ENCODE assay signal across 28 mouse cellular contexts in the genomic region with DNA sequence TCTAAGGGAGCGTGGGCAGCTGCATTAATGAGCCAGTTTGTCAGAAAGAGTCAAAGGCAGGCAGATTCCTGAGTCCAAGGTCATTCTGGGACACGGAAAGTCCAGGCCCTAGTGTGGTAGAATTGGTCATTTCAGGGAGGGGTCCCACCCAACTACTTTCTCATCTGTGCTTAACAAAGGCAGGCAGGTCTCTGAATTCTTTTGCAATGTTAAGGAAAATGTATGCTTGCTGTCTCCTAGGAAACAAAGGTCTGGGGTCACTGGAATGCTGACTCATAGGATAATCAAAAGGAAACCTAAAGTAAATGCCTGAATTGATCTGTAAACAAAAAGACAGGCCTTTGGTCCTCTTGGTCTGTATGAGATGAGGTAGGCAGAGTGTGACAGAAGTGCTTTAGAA. TPM values are rescaled to one million over a fixed set of nuclear protein-coding genes. Genes with fewer than 3 reads are reported as not detected.
DNase-seq lines count a peak whose midpoint lies in the region; ATAC-seq lines count a peak whose summit lies in the region.
"Had no signal": no experiment of that assay in that cellular context is flagged by ENCODE, and none has a peak within 500 bp of the region (broad histone marks: within the 10 kb centered on the region; RNA-seq: fewer than 3 reads in every experiment).

No protein-coding gene starts in this region.

- no peaks in the 10 kb centered on the region; the same call in 1 of the 2 replicates for H3K4me1 ChIP-seq in liver, embryonic 16.5 days (ENCODE audit: control insufficient read depth, low read depth, low read length)
- H3K4me1 ChIP-seq in liver, embryonic 12.5 days = no peaks in the 10 kb centered on the region
- H3K4me1 ChIP-seq in stomach, embryonic 15.5 days = no peaks in the 10 kb centered on the region; the same call in 1 of the 2 replicates

- 40% methylated on average over 2 of the region's 2 CpGs for WGBS in liver, embryonic 16.5 days (ENCODE audit: insufficient replicate concordance)
- WGBS in liver, embryonic 12.5 days (ENCODE audit: insufficient replicate concordance) = 60% methylated on average over 2 of the region's 2 CpGs
- WGBS in stomach, embryonic 15.5 days = 44% methylated on average over 2 of the region's 2 CpGs

- ATAC-seq in liver, embryonic 16.5 days (ENCODE audit: low read depth) = 0 out of 2 replicates have a peak, but pooled peaks have one; percentile 13
- no peak for ATAC-seq in liver, embryonic 12.5 days
- peak; percentile 35; the same call in 1 of the 2 replicates for ATAC-seq in stomach, embryonic 15.5 days (ENCODE audit: insufficient read depth, low FRiP score, low read depth)
- ATAC-seq: forebrain, embryonic 16.5 days; midbrain, embryonic 13.5 days had no signal

- no peak overlapping the region for H3K9ac ChIP-seq in liver, embryonic 16.5 days (ENCODE audit: low read depth, low read length)
- no peak overlapping the region for H3K9ac ChIP-seq in liver, embryonic 12.5 days
- no peak overlapping the region for H3K9ac ChIP-seq in stomach, embryonic 15.5 days
- H3K9ac ChIP-seq: liver, embryonic 14.5 days; midbrain, embryonic 13.5 days had no signal

- H3K9me3 ChIP-seq in liver, embryonic 16.5 days (replicated peaks; ENCODE audit: control insufficient read depth, low read length) = no peaks in the 10 kb centered on the region
- H3K9me3 ChIP-seq in liver, embryonic 12.5 days (replicated peaks) = no peaks in the 10 kb centered on the region; the same call in 1 of the 2 replicates
- no peaks in the 10 kb centered on the region for H3K9me3 ChIP-seq in stomach, embryonic 15.5 days
- H3K9me3 ChIP-seq: midbrain, embryonic 13.5 days had no signal

- H3K27me3 ChIP-seq in liver, embryonic 16.5 days (ENCODE audit: control insufficient read depth, insufficient read depth, low read depth, low read length) = no peaks in the 10 kb centered on the region
- H3K27me3 ChIP-seq in liver, embryonic 12.5 days (replicated peaks) = 0 out of 2 replicates have a peak, but pooled peaks cover 3% of the 10 kb centered on the region
- no peaks in the 10 kb centered on the region for H3K27me3 ChIP-seq in stomach, embryonic 15.5 days (replicated peaks)
- H3K27me3 ChIP-seq: CH12.LX; midbrain, embryonic 13.5 days had no signal

- DNase-seq in ES-CJ7 (ENCODE audit: low read depth, low spot score) (peak; percentile 84), ZHBTc4 (ENCODE audit: low read depth, low spot score) (peak; percentile 87)
- no peak for DNase-seq in urinary bladder, postnatal 4 days (ENCODE audit: low spot score in 2 of 2)
- DNase-seq in neural tube, embryonic 10.5 days (ENCODE audit: extremely low spot score, low spot score) = no peak
- DNase-seq in gastrocnemius, postnatal 10 days = no peak
- DNase-seq: adrenal gland, adult 2 months; B cell, adult 2 months; cerebellum, adult 11-12 months; cerebellum, postnatal 25 days; gastrocnemius, postnatal 14 days; heart, adult 11 months; kidney, adult 18-20 months; layer of hippocampus, adult 9-11 months; lung, postnatal 10 days; right cerebral cortex, postnatal 25 days; spleen, adult 18-20 months; thymus, postnatal 25 days had no signal

- H3K4me2 ChIP-seq in liver, embryonic 16.5 days (ENCODE audit: low read depth, low read length) = no peak overlapping the region
- no peak overlapping the region for H3K4me2 ChIP-seq in liver, embryonic 12.5 days
- no peak overlapping the region for H3K4me2 ChIP-seq in stomach, embryonic 15.5 days
- H3K4me2 ChIP-seq: heart, embryonic 11.5 days; midbrain, embryonic 13.5 days had no signal

- no peak overlapping the region for H3K27ac ChIP-seq in liver, embryonic 16.5 days (ENCODE audit: low read length)
- H3K27ac ChIP-seq in liver, embryonic 12.5 days = no peak overlapping the region
- no peak overlapping the region for H3K27ac ChIP-seq in stomach, embryonic 15.5 days
- H3K27ac ChIP-seq: embryonic facial prominence, embryonic 10.5 days; forebrain, embryonic 10.5 days; kidney, postnatal 0 days; liver, embryonic 14.5 days; midbrain, embryonic 13.5 days had no signal

- no peaks in the 10 kb centered on the region for H3K36me3 ChIP-seq in liver, embryonic 16.5 days (ENCODE audit: control insufficient read depth, insufficient read depth)
- no peaks in the 10 kb centered on the region for H3K36me3 ChIP-seq in liver, embryonic 12.5 days
- no peaks in the 10 kb centered on the region for H3K36me3 ChIP-seq in stomach, embryonic 15.5 days

- H3K4me3 ChIP-seq in liver, embryonic 16.5 days (ENCODE audit: low read depth, low read length) = no peak overlapping the region
- no peak overlapping the region for H3K4me3 ChIP-seq in liver, embryonic 12.5 days
- H3K4me3 ChIP-seq in stomach, embryonic 15.5 days (replicated peaks) = no peak overlapping the region
- H3K4me3 ChIP-seq: embryonic facial prominence, embryonic 10.5 days; forebrain, embryonic 10.5 days; midbrain, embryonic 13.5 days had no signal

RNA-seq across cellular contexts. Expression of a gene that starts 13.0 kb away (rescaled TPM):
- 30.9 and 31.2 TPM in 2 replicates for polyA plus RNA-seq in liver, embryonic 16.5 days (2015; fragmentation: Nextera tagmentation; extraction: Ambion mirVana)
- polyA plus RNA-seq in liver, embryonic 12.5 days (2016; fragmentation: Nextera tagmentation; extraction: Ambion mirVana) = 66.6 and 68.0 TPM in 2 replicates
- 56.3 and 61.1 TPM in 2 replicates for polyA plus RNA-seq in stomach, embryonic 15.5 days (2015; fragmentation: Nextera tagmentation; extraction: Ambion mirVana)
- total RNA-seq in gastrocnemius, postnatal 10 days (2021) = 1 to 10 TPM; 7.4 to 9.1 TPM

Comparison
In these comparisons a context has a peak if more than half of its experiments do, and no peak if none do; other contexts are left out.
1. DNase-seq: peak in ES-CJ7 (single experiment) and ZHBTc4 (single experiment); none in urinary bladder, postnatal 4 days (0 of 2), neural tube, embryonic 10.5 days (single experiment) and gastrocnemius, postnatal 10 days (single experiment).